ENCODE assay signal across 9 mouse cellular contexts in genomic region chr8:84708071-84708541, GRCm38 (mm10). TPM values are rescaled to one million over a fixed set of nuclear protein-coding genes. Genes with fewer than 3 reads are reported as not detected.
DNase-seq lines count a peak whose midpoint lies in the region; ATAC-seq and TF ChIP-seq lines count a peak whose summit lies in the region.
"Had no signal": no experiment of that assay in that cellular context is flagged by ENCODE, and none has a peak within 500 bp of the region (broad histone marks: within the 10 kb centered on the region; RNA-seq: fewer than 3 reads in every experiment).

No protein-coding gene starts in this region.

- no peak for TF ChIP-seq POLR2A in small intestine, adult 2 months (IDR thresholded peaks at IDR 0.05; ENCODE audit: low read depth, low read length)

- peak overlapping the region; percentile 74 for H3K4me2 ChIP-seq in heart, embryonic 13.5 days
- peak overlapping the region; percentile 95 for H3K4me2 ChIP-seq in liver, embryonic 13.5 days

- DNase-seq in urinary bladder, postnatal 14 days (ENCODE audit: low spot score), result peak; percentile 53
- no peak for DNase-seq in urinary bladder, adult 18-20 months (ENCODE audit: low spot score in 2 of 2)
- no peak for DNase-seq in liver, embryonic 13.5 days
- no peak for DNase-seq in adrenal gland, adult (ENCODE audit: inconsistent age in 2 of 2, low spot score in 1 of 2)
- no peak for DNase-seq in left cerebral cortex, adult 18-20 months (ENCODE audit: low spot score in 2 of 2)
- DNase-seq in ovary, postnatal 14 days (ENCODE audit: low spot score), result no peak

- peak overlapping the region; percentile 84 for H3K27ac ChIP-seq in heart, embryonic 13.5 days (replicated peaks)
- peak overlapping the region; percentile 98 for H3K27ac ChIP-seq in liver, embryonic 13.5 days
- no peak overlapping the region for H3K27ac ChIP-seq in small intestine, adult 2 months (ENCODE audit: insufficient read depth, low read depth, low read length)

- no peak for TF ChIP-seq CTCF in small intestine, adult 2 months (IDR thresholded peaks at IDR 0.05; ENCODE audit: extremely low read depth, insufficient read length, insufficient replicate concordance, low read depth, low read length)

- H3K9ac ChIP-seq in heart, embryonic 13.5 days, result peak overlapping the region; percentile 79
- H3K9ac ChIP-seq in liver, embryonic 13.5 days, result peak overlapping the region; percentile 98

- no peak for ATAC-seq in heart, embryonic 13.5 days (ENCODE audit: extremely low read depth, insufficient number of reproducible peaks, low FRiP score, low TSS enrichment)
- no peak for ATAC-seq in liver, embryonic 13.5 days (ENCODE audit: low read depth)

- WGBS in heart, embryonic 13.5 days, result 12% methylated on average over 15 of the region's 15 CpGs
- 6% methylated on average over 15 of the region's 15 CpGs for WGBS in liver, embryonic 13.5 days (ENCODE audit: insufficient replicate concordance)
- whole genome bisulfite sequencing in small intestine, adult 2 months, result 69% methylated on average over 15 of the region's 15 CpGs

- peaks cover 85% of the 10 kb centered on the region for H3K4me1 ChIP-seq in heart, embryonic 13.5 days
- peaks cover 81% of the 10 kb centered on the region for H3K4me1 ChIP-seq in liver, embryonic 13.5 days (replicated peaks)
- H3K4me1 ChIP-seq in small intestine, adult 2 months (ENCODE audit: control insufficient read depth, insufficient read depth, insufficient read length, low read length), result peaks cover 25% of the 10 kb centered on the region

- H3K27me3 ChIP-seq in heart, embryonic 13.5 days (replicated peaks), result peaks cover 58% of the 10 kb centered on the region
- peaks cover 44% of the 10 kb centered on the region for H3K27me3 ChIP-seq in liver, embryonic 13.5 days
- peaks cover 29% of the 10 kb centered on the region for H3K27me3 ChIP-seq in small intestine, adult 2 months (ENCODE audit: control insufficient read depth, insufficient read depth, low read length)

- H3K36me3 ChIP-seq in heart, embryonic 13.5 days, result peaks cover 14% of the 10 kb centered on the region
- peaks cover 14% of the 10 kb centered on the region for H3K36me3 ChIP-seq in liver, embryonic 13.5 days
- no peaks in the 10 kb centered on the region for H3K36me3 ChIP-seq in small intestine, adult 2 months (ENCODE audit: control insufficient read depth, insufficient read depth, low read length)

- H3K4me3 ChIP-seq in heart, embryonic 13.5 days, result peak overlapping the region; percentile 57
- H3K4me3 ChIP-seq in liver, embryonic 13.5 days (replicated peaks), result peak overlapping the region; percentile 88
- H3K4me3 ChIP-seq in small intestine, adult 2 months (ENCODE audit: low read depth, low read length), result 0 out of 2 replicates have a peak overlapping the region, but pooled peaks have one; percentile 25
- H3K4me3 ChIP-seq: myocyte had no signal

- H3K9me3 ChIP-seq in heart, embryonic 13.5 days, result no peaks in the 10 kb centered on the region
- H3K9me3 ChIP-seq in liver, embryonic 13.5 days (replicated peaks), result no peaks in the 10 kb centered on the region

RNA-seq across cellular contexts. Expression of gene Lyl1, which starts 6.8 kb away (rescaled TPM):
- 15.4 and 17.1 TPM in 2 replicates for polyA plus RNA-seq in heart, embryonic 13.5 days (2015; fragmentation: Nextera tagmentation; extraction: Ambion mirVana)
- polyA plus RNA-seq in liver, embryonic 13.5 days (2015; fragmentation: Nextera tagmentation; extraction: Ambion mirVana), result 61.2 and 61.3 TPM in 2 replicates
- 4.2 and 8.2 TPM in 2 replicates for polyA plus RNA-seq in small intestine, adult 2 months (2012; rRNA removed)
- total RNA-seq in left cerebral cortex, adult 18-20 months (2021), result 1 to 10 TPM; 2.6 TPM
- polyA plus RNA-seq: myocyte had no signal

RNA-seq across cellular contexts. Expression of gene G430095P16Rik, which starts 14.7 kb away (rescaled TPM):
- polyA plus RNA-seq in heart, embryonic 13.5 days (2015; fragmentation: Nextera tagmentation; extraction: Ambion mirVana), result 7.8 and 8.9 TPM in 2 replicates
- 9.6 and 10.0 TPM in 2 replicates for polyA plus RNA-seq in liver, embryonic 13.5 days (2015; fragmentation: Nextera tagmentation; extraction: Ambion mirVana)
- polyA plus RNA-seq in small intestine, adult 2 months (2012; rRNA removed), result 0.30 TPM in 2 replicates
- not detected for total RNA-seq in left cerebral cortex, adult 18-20 months (2021)

RNA-seq across cellular contexts. Expression of gene Nacc1, which starts 20.4 kb away (rescaled TPM):
- polyA plus RNA-seq in heart, embryonic 13.5 days (2015; fragmentation: Nextera tagmentation; extraction: Ambion mirVana), result 15.1 and 15.7 TPM in 2 replicates
- polyA plus RNA-seq in liver, embryonic 13.5 days (2015; fragmentation: Nextera tagmentation; extraction: Ambion mirVana), result 6.9 and 7.6 TPM in 2 replicates
- 57.2 and 104 TPM in 2 replicates for polyA plus RNA-seq in small intestine, adult 2 months (2012; rRNA removed)
- 10 to 100 TPM; 93.7 to 99.0 TPM for total RNA-seq in left cerebral cortex, adult 18-20 months (2021)

RNA-seq across cellular contexts. Expression of gene Trmt1, which starts 22.0 kb away (rescaled TPM):
- 47.6 and 51.6 TPM in 2 replicates for polyA plus RNA-seq in heart, embryonic 13.5 days (2015; fragmentation: Nextera tagmentation; extraction: Ambion mirVana)
- polyA plus RNA-seq in liver, embryonic 13.5 days (2015; fragmentation: Nextera tagmentation; extraction: Ambion mirVana), result 45.9 and 46.8 TPM in 2 replicates
- polyA plus RNA-seq in small intestine, adult 2 months (2012; rRNA removed), result 38.3 and 55.2 TPM in 2 replicates
- 100 to 1,000 TPM in 1 of 2 experiments, 10 to 100 TPM in 1; 99.1 to 101 TPM for total RNA-seq in left cerebral cortex, adult 18-20 months (2021)

RNA-seq across cellular contexts. Expression of gene Ier2, which starts 45.5 kb away (rescaled TPM):
- polyA plus RNA-seq in heart, embryonic 13.5 days (2015; fragmentation: Nextera tagmentation; extraction: Ambion mirVana), result 43.0 and 44.8 TPM in 2 replicates
- polyA plus RNA-seq in liver, embryonic 13.5 days (2015; fragmentation: Nextera tagmentation; extraction: Ambion mirVana), result 20.5 and 24.1 TPM in 2 replicates
- 37.0 and 72.7 TPM in 2 replicates for polyA plus RNA-seq in small intestine, adult 2 months (2012; rRNA removed)
- 10 to 100 TPM; 15.5 to 19.9 TPM for total RNA-seq in left cerebral cortex, adult 18-20 months (2021)

Comparison
In these comparisons a context has a peak if more than half of its experiments do, and no peak if none do; other contexts are left out.
1. H3K4me3 ChIP-seq: peak in every context shown above with its lines; median percentile 88 in liver, embryonic 13.5 days; 57 in heart, embryonic 13.5 days; 25 in small intestine, adult 2 months.